Mouse (Mus musculus): ENCODE measurements around the gene Gpr165. TPM values are rescaled to one million over a fixed set of nuclear protein-coding genes. Genes with fewer than 3 reads are reported as not detected.

Gpr165 gene
- total RNA-seq (2017): not detected in 2 replicates

- ATAC-seq (ENCODE audit: extremely low read depth, insufficient number of reproducible peaks, low FRiP score, poor library complexity, severe bottlenecking): no peak
Observed at GRCm38 (mm10) chrX:96712907-96713774, at the start of gene Gpr165. Gene Gpr165, plus strand, starts transcription at chrX:96713441.

GRCm38 (mm10) chrX:96674871-96675270 is 38.4 kb upstream of the Gpr165 start:
- ATAC-seq (ENCODE audit: extremely low read depth, insufficient number of reproducible peaks, low FRiP score, poor library complexity, severe bottlenecking): no peak

All from neutrophil, adult 5-6 weeks (primary cell).